Mouse (Mus musculus) hindbrain, embryonic 11.5 days (tissue): Measurements from ENCODE around the gene Hnrnpa0. TPM values are rescaled to one million over a fixed set of nuclear protein-coding genes. Genes with fewer than 3 reads are reported as not detected.
"Not testable (repeated sequence)": the region's sequence is repeated elsewhere in the genome, so short reads cannot be mapped to it uniquely, and the experiment has no call there.

ENCODE experiments used
- ATAC-seq: fragments of 200-750 bp; cut with Nextera tagmentation; 2 replicates; pipeline ENCODE4 v1.8.0; 2017; ENCODE audit warnings: mild to moderate bottlenecking, moderate TSS enrichment, moderate library complexity; ENCODE audit not compliant: low FRiP score
- DNase-seq: peaks from one replicate; pipeline ENCODE4 v3.0.0-alpha.2; 2015; ENCODE audit warnings: low spot score
- H3K27ac ChIP-seq: fragments of 300-500 bp; sonication (generic); 2 replicates; pipeline ENCODE4 v1.5.1; 2014; ENCODE audit warnings: mild to moderate bottlenecking, low read depth, low read length
- H3K27me3 ChIP-seq: fragments of 300-500 bp; sonication (generic); 2 replicates; pipeline ENCODE4 v1.6.1; 2014; ENCODE audit warnings: mild to moderate bottlenecking, low read length, moderate library complexity, mixed read lengths; ENCODE audit not compliant: control insufficient read depth, insufficient read depth
- H3K36me3 ChIP-seq: fragments of 300-500 bp; sonication (generic); 2 replicates; pipeline ENCODE4 v1.6.1; 2014; ENCODE audit warnings: mild to moderate bottlenecking, low read length, moderate library complexity, mixed read lengths; ENCODE audit not compliant: control insufficient read depth, insufficient read depth
- H3K4me1 ChIP-seq: fragments of 300-500 bp; sonication (generic); replicated peaks from 2 replicates; pipeline ENCODE4 v1.6.1; 2014; ENCODE audit warnings: low read length, mixed read lengths; ENCODE audit not compliant: control insufficient read depth, insufficient read depth
- H3K4me2 ChIP-seq: fragments of 300-500 bp; sonication (generic); replicated peaks from 2 replicates; pipeline ENCODE4 v1.6.1; 2014; ENCODE audit warnings: mild to moderate bottlenecking, low read depth, low read length
- H3K4me3 ChIP-seq: fragments of 300-500 bp; sonication (generic); 2 replicates; pipeline ENCODE4 v1.5.1; 2014; ENCODE audit warnings: low read depth, low read length
- H3K9ac ChIP-seq: fragments of 300-500 bp; sonication (generic); 2 replicates; pipeline ENCODE4 v1.6.1; 2014; ENCODE audit warnings: low read depth, low read length
- H3K9me3 ChIP-seq: fragments of 300-500 bp; sonication (generic); 2 replicates; pipeline ENCODE4 v1.6.1; 2016; ENCODE audit warnings: low read length; ENCODE audit not compliant: control insufficient read depth
- WGBS: fragments of 180-500 bp; shearing (Covaris S2); extraction: QIAGEN DNeasy Blood & Tissue Kit; methylation state at CpG from one replicate; pipeline ENCODE4 v1.1.7; 2014; 5-methylcytosine and 5-hydroxymethylcytosine counted together
- polyA plus RNA-seq: library from polyadenylated mRNA; unstranded; fragments of >200 nt; fragmentation: Nextera tagmentation; extraction: Ambion mirVana; gene quantifications from 2 replicates; pipeline ENCODE4 v1.2.1, GENCODE M21; 2014

Gene Hnrnpa0
- polyA plus RNA-seq, 1 experiment from 2014 or later, result 61.9 TPM

DNA sequence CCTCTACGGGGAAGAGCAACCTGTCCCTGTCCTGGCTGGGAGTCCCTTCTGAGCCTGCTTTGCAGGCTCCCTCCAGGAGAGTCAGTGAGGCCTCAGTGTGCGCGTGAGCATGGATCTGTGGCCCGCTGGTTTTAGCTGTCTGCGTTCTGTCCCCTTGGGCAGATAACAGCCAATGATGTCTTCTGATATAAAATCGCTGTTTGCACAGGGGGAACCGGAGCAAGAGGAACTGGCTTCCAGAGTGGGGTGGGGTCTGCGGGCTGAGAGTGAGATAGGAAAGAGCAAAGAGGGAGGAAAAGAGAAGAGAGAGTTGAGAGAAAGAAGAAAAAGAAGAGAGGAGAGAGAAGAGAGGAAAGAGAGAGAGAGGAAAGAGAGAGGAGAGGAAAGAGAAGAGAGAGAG is 28.7 kb upstream of the Hnrnpa0 start:
- no peak overlapping the region for H3K27ac ChIP-seq
- 29% methylated on average over 8 of the region's 8 CpGs for WGBS

DNA sequence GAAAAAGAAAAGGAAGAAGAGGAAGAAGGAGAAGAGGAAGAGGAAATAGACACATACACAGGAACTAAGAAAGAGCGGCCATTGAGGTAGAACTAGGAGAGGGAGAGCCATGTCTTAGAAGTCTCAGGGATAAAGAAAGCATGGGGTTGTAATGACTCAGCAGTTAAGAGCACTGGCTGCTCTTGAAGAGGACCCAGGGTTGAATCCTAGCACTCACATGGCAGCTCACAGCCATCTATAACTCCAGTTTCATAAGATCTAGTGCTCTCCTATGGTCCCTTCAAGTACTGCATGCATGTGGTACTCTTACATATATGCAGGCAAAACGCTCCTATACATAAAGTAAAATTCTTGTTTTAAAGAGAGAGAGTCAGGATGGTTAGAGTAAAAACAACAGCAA is 27.7 kb upstream of the Hnrnpa0 start:
- no peak overlapping the region for H3K4me3 ChIP-seq
- no peak overlapping the region for H3K27ac ChIP-seq
- H3K27me3 ChIP-seq, result no peaks in the 10 kb centered on the region
- no peaks in the 10 kb centered on the region; the same call in none of the 2 replicates for H3K4me1 ChIP-seq
- ATAC-seq (no peak), DNase-seq (no peak)
- no peaks in the 10 kb centered on the region for H3K9me3 ChIP-seq
- H3K9ac ChIP-seq, result no peak overlapping the region
- H3K36me3 ChIP-seq, result peaks cover 8% of the 10 kb centered on the region
- WGBS, result 87% methylated on average over 2 of the region's 2 CpGs
- H3K4me2 ChIP-seq, result no peak overlapping the region

More for the DNA sequence above, 28.7 kb upstream of the Hnrnpa0 start:
- Histone ChIP-seq H3K4me3 (peak overlapping the region; percentile 82), H3K36me3 (peaks cover 10% of the 10 kb centered on the region), H3K9me3 (no peaks in the 10 kb centered on the region), H3K4me2 (peak overlapping the region; percentile 96), H3K9ac (peak overlapping the region; percentile 81), H3K27me3 (no peaks in the 10 kb centered on the region), H3K4me1 (no peaks in the 10 kb centered on the region; the same call in none of the 2 replicates)
- no peak; the same call in 1 of the 2 replicates for ATAC-seq
- DNase-seq, result no peak

DNA sequence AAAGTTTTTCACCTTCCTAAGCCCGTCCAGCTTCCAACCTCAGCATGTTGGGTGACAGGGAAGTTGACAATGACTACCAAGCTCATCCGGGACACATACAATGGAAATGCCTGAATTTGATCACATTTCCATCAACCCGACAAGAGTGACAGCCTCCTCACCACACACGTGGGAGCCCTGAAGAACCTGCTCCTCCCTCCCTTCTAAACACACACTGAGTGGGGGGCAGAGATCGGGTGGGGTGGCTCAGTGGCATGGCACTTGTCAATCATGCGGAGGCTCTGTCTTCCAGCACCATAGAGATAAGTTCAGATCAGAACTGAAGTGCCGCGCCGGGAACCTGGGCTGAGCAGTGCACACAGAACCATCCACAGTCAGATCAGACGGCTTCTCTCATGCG is 22.1 kb upstream of the Hnrnpa0 start:
- no peak overlapping the region for H3K4me3 ChIP-seq
- H3K9me3 ChIP-seq, result no peaks in the 10 kb centered on the region
- H3K4me1 ChIP-seq, result no peaks in the 10 kb centered on the region
- no peaks in the 10 kb centered on the region for H3K36me3 ChIP-seq
- H3K4me2 ChIP-seq, result no peak overlapping the region
- no peaks in the 10 kb centered on the region for H3K27me3 ChIP-seq
- no peak overlapping the region for H3K9ac ChIP-seq
- WGBS, result 82% methylated on average over 11 of the region's 11 CpGs
- ATAC-seq (no peak), DNase-seq (no peak)
- no peak overlapping the region for H3K27ac ChIP-seq

DNA sequence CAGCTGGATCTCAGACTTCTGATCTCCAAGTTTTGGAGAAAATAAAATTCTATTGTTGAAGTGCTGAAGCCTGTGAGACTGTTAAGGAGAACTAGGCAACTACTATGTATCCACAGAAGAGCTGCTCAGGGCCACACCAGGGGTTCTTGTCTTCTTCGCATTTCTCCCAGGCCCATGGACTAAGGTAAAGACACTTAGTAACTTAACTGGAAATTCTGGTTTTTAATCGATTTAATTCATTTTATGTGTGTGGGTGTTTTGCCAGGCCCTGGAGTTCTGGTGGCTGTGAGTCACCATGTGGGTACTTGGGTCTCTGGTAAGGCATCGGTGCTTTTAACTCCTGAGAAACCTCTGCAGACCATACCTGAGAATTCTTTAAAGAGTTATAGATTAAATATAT is 21.3 kb upstream of the Hnrnpa0 start:
- 90% methylated on average over 3 of the region's 3 CpGs for WGBS
- Histone ChIP-seq H3K36me3 (no peaks in the 10 kb centered on the region), H3K27ac (no peak overlapping the region), H3K9ac (no peak overlapping the region), H3K4me1 (no peaks in the 10 kb centered on the region), H3K9me3 (no peaks in the 10 kb centered on the region), H3K27me3 (no peaks in the 10 kb centered on the region), H3K4me3 (no peak overlapping the region), H3K4me2 (no peak overlapping the region)
- no peak for DNase-seq
- ATAC-seq, result no peak

DNA sequence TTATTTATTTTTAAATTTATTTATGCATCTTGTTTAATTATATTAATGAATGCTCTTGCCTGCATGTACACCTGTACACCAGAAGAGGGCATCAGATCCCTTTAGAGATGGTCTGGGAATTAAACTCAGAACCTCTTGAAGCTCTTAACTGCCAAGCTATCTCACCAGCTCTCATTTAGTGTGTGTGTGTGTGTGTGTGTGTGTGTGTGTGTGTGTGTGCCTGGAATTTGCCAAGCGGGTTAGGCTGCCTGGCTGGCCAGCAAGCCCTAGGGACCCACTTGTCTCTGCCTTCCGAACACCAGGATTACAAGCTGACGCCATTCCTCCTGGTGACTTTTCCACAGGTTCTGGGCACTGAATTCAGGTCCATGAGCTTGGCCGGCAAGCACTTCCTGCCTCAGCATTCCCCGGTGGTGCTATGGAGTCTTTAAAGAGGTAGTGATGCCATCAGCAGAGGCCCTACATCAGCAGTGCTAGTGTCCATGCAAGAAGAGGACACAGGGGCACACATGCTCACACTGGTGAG is 20.7 kb upstream of the Hnrnpa0 start:
- Histone ChIP-seq H3K4me3 (peak overlapping the region; percentile 29; the same call in 1 of the 2 replicates), H3K27ac (no peak overlapping the region), H3K4me1 (no peaks in the 10 kb centered on the region), H3K4me2 (peak overlapping the region; percentile 74), H3K27me3 (no peaks in the 10 kb centered on the region), H3K9ac (no peak overlapping the region), H3K9me3 (no peaks in the 10 kb centered on the region), H3K36me3 (no peaks in the 10 kb centered on the region)
- DNase-seq (peak; percentile 31), ATAC-seq (peak; percentile 56)
- 54% methylated on average over 5 of the region's 5 CpGs for WGBS

DNA sequence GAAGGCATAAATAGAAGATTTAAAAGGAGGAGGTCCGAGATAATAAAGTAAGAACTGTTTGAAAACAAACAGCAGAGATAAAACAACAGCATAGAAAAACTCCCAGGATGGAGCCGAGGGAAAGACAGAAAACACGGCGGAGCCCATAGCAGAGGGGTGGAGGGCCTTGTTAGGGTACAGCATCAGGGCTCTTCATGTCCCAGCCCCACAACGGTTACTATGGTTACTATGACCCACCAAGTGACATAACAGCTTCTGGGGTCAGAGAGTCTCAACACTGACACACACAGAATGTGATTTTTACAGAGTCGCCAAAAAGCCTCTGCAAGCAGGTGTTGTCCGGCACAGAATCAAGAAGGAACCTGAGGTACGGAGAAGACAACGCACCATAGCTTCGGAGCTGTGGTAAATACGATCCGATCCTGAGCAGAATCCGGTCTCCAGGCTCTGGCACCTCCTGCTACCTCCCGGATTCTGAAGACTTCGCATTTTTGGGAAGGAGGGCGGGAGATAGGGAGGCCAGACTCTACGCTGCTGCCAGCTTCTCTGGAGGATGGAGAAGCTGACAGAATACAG is 20.0 kb upstream of the Hnrnpa0 start:
- Histone ChIP-seq H3K4me1 (no peaks in the 10 kb centered on the region), H3K27ac (peak overlapping the region; percentile 30; the same call in 1 of the 2 replicates), H3K9ac (no peak overlapping the region), H3K36me3 (no peaks in the 10 kb centered on the region), H3K9me3 (no peaks in the 10 kb centered on the region), H3K27me3 (no peaks in the 10 kb centered on the region), H3K4me2 (peak overlapping the region; percentile 74), H3K4me3 (peak overlapping the region; percentile 29)
- DNase-seq, result peak; percentile 85
- 1% methylated on average over 17 of the region's 17 CpGs for WGBS
- ATAC-seq, result peak; percentile 88

DNA sequence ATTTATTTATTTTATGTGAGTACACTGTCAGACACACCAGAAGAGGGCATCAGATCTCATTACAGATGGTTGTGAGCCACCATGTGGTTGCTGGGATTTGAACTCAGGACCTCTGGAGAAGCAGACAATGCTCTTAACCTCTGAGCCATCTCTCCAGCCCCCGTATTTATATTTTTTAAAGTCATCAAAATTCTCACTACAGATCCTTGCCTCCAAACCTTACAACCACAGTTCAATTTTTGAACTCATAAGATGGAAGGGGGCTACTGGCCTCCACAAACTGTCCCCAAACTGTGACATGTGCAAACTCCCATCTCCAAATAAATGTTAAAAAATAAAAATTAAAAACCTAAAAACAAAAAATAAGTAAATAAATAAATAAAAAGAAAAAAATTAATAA is 19.4 kb upstream of the Hnrnpa0 start:
- Histone ChIP-seq H3K27me3 (no peaks in the 10 kb centered on the region), H3K4me2 (no peak overlapping the region), H3K4me1 (no peaks in the 10 kb centered on the region), H3K36me3 (no peaks in the 10 kb centered on the region), H3K9ac (no peak overlapping the region), H3K9me3 (no peaks in the 10 kb centered on the region), H3K27ac (no peak overlapping the region), H3K4me3 (no peak overlapping the region)
- ATAC-seq (no peak), DNase-seq (no peak)
- WGBS, result 83% methylated on average over 1 of the region's 1 CpGs

DNA sequence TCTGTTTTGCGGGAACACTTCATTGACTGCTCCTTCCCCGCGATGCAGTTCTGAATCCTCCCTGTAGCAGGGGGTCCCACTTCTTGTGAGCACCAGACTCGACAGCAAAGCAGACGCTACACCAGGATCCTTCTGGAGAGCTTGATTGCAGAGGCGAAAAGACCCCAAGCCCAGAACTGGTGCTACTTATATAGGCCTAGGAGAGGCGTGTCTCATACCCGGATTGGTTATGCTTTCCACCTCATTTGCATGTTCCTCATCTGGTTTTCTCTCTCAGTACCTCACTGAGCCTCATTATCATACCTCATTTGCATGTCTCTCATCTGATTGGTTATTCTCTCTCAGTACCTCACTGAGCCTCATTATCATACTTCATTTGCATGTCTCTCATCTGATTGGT is 18.2 kb upstream of the Hnrnpa0 start:
- not testable (repeated sequence) for H3K4me2 ChIP-seq, H3K4me1 ChIP-seq, H3K9me3 ChIP-seq, DNase-seq, ATAC-seq, H3K27me3 ChIP-seq, H3K9ac ChIP-seq, H3K4me3 ChIP-seq, H3K27ac ChIP-seq, H3K36me3 ChIP-seq
- WGBS, result 96% methylated on average over 8 of the region's 8 CpGs

DNA sequence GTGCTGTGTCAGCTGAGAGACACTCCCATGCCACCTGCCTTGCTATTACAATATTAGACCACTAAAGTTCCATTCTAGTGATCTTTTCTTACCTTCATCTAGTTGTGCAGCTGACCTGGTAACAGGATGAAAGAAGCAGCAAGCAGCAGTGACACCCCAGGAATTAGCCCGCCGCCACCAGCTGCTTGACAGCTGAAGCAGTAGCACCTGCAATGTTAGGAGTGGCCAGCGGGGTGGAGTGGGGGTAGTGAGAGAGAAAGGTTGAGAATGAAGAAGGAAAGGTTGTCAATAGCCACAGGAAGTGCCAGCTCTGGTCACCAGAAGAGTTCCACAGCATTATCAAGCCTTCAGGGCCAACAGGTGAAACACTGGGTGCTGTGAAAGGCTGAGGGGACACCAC is 3.3 kb upstream of the Hnrnpa0 start:
- H3K27me3 ChIP-seq, result no peaks in the 10 kb centered on the region
- DNase-seq (no peak), ATAC-seq (no peak)
- WGBS, result 54% methylated on average over 3 of the region's 3 CpGs
- H3K9ac ChIP-seq, result no peak overlapping the region
- H3K9me3 ChIP-seq, result no peaks in the 10 kb centered on the region
- H3K4me2 ChIP-seq, result no peak overlapping the region
- H3K4me1 ChIP-seq, result no peaks in the 10 kb centered on the region; the same call in 1 of the 2 replicates
- H3K4me3 ChIP-seq, result no peak overlapping the region
- no peaks in the 10 kb centered on the region for H3K36me3 ChIP-seq
- no peak overlapping the region for H3K27ac ChIP-seq
